Mouse (Mus musculus): Measurements from ENCODE around the gene Spint5. TPM values are rescaled to one million over a fixed set of nuclear protein-coding genes. Genes with fewer than 3 reads are reported as not detected.

Gene Spint5
- polyA plus RNA-seq (2014; fragmentation: Illumina TruSeq; extraction: RNeasy Lipid Tissue Mini Kit (QIAGEN cat#74804); ENCODE audit: low read depth, low replicate concordance) = not detected

DNA sequence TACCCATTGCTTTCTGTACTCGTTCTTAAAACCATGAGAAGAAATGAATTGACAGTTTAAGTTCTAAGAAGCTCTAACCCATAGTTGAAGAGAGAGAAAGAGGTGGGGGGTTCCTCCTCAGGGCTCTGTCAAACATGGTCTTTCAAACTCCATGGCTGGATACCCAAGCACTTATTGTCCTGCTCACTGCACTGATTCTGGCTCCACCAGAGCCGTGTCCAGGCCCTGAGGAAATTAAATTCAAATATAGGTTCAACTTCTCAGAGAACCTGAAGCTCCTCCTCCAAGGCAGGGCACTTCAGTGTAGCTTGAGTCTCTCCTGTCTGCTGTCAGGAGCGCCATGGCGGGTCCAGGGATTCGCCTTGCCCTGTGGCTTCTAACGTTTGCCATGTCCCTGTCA is at the start of gene Spint5:
Gene Spint5, plus strand, starts transcription at position 301 of the 400 bp plus-strand sequence.

GRCm38 (mm10) chr2:164673987-164674386 is 41.1 kb upstream of the Spint5 start, which contains the start of gene Wfdc11:
Wfdc11 (minus strand) TSS chr2:164674087.

DNA sequence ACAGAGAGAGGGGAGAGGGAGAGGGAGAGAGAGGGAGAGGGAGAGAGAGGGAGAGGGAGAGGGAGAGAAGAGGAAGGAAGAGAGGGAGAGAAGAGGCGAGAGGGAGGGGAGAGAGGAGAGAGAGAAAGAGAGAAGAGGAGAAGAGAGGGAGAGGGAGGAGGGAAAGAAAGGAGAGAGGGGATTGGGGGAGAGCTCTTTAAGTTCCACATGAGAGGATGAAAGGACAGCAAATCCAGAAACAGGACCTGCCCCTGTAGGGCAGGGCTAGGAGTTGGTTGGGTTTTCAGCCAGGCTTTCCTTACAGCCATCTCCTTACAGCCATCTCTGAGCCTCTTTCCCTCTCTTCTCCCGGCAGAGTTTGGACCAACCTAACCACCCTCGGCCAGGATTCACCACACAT is 30.3 kb upstream of the Spint5 start, which contains the start of gene Wfdc13:
Gene Wfdc13, plus strand, starts transcription at position 301 of the 400 bp plus-strand sequence.

GRCm38 (mm10) chr2:164698201-164698600 is 16.9 kb upstream of the Spint5 start, which contains the start of gene Spint4:
Spint4 (plus strand) TSS chr2:164698501.

GRCm38 (mm10) chr2:164745843-164746479 is 30.9 kb downstream of the Spint5 start, which contains the start of the genes Wfdc3 and Dnttip1:
Wfdc3 (minus strand) TSS chr2:164745931.
Dnttip1 (plus strand) TSS chr2:164745983.

Other genes with a start within 250 kb of the Spint5 start
- not detected for gene Trp53tg5, start 241.6 kb upstream of the Spint5 start, polyA plus RNA-seq (2014; fragmentation: Illumina TruSeq; extraction: RNeasy Lipid Tissue Mini Kit (QIAGEN cat#74804); ENCODE audit: low read depth, low replicate concordance)
- 2.1 TPM for gene Dbndd2, start 229.2 kb upstream of the Spint5 start, polyA plus RNA-seq (2014; fragmentation: Illumina TruSeq; extraction: RNeasy Lipid Tissue Mini Kit (QIAGEN cat#74804); ENCODE audit: low read depth, low replicate concordance)
- gene Pigt, start 217.8 kb upstream of the Spint5 start, polyA plus RNA-seq (2014; fragmentation: Illumina TruSeq; extraction: RNeasy Lipid Tissue Mini Kit (QIAGEN cat#74804); ENCODE audit: low read depth, low replicate concordance) = 7.5 TPM
- not detected for gene Wfdc2, start 152.9 kb upstream of the Spint5 start, polyA plus RNA-seq (2014; fragmentation: Illumina TruSeq; extraction: RNeasy Lipid Tissue Mini Kit (QIAGEN cat#74804); ENCODE audit: low read depth, low replicate concordance)
- gene Spint3, start 141.8 kb upstream of the Spint5 start, polyA plus RNA-seq (2014; fragmentation: Illumina TruSeq; extraction: RNeasy Lipid Tissue Mini Kit (QIAGEN cat#74804); ENCODE audit: low read depth, low replicate concordance) = not detected
- gene Wfdc6a, start 129.9 kb upstream of the Spint5 start, polyA plus RNA-seq (2014; fragmentation: Illumina TruSeq; extraction: RNeasy Lipid Tissue Mini Kit (QIAGEN cat#74804); ENCODE audit: low read depth, low replicate concordance) = not detected
- gene Eppin, start 121.7 kb upstream of the Spint5 start, polyA plus RNA-seq (2014; fragmentation: Illumina TruSeq; extraction: RNeasy Lipid Tissue Mini Kit (QIAGEN cat#74804); ENCODE audit: low read depth, low replicate concordance) = not detected
- gene Wfdc6b, start 101.8 kb upstream of the Spint5 start, polyA plus RNA-seq (2014; fragmentation: Illumina TruSeq; extraction: RNeasy Lipid Tissue Mini Kit (QIAGEN cat#74804); ENCODE audit: low read depth, low replicate concordance) = not detected
- gene Wfdc8, start 101.7 kb upstream of the Spint5 start, polyA plus RNA-seq (2014; fragmentation: Illumina TruSeq; extraction: RNeasy Lipid Tissue Mini Kit (QIAGEN cat#74804); ENCODE audit: low read depth, low replicate concordance) = not detected
- 0.37 TPM for gene Wfdc16, start 76.5 kb upstream of the Spint5 start, polyA plus RNA-seq (2014; fragmentation: Illumina TruSeq; extraction: RNeasy Lipid Tissue Mini Kit (QIAGEN cat#74804); ENCODE audit: low read depth, low replicate concordance)
- gene Wfdc10, start 59.3 kb upstream of the Spint5 start, polyA plus RNA-seq (2014; fragmentation: Illumina TruSeq; extraction: RNeasy Lipid Tissue Mini Kit (QIAGEN cat#74804); ENCODE audit: low read depth, low replicate concordance) = not detected
- not detected for gene Wfdc9, start 58.7 kb upstream of the Spint5 start, polyA plus RNA-seq (2014; fragmentation: Illumina TruSeq; extraction: RNeasy Lipid Tissue Mini Kit (QIAGEN cat#74804); ENCODE audit: low read depth, low replicate concordance)
- not detected for gene Wfdc11, start 41.2 kb upstream of the Spint5 start, polyA plus RNA-seq (2014; fragmentation: Illumina TruSeq; extraction: RNeasy Lipid Tissue Mini Kit (QIAGEN cat#74804); ENCODE audit: low read depth, low replicate concordance)
- gene Wfdc13, start 30.2 kb upstream of the Spint5 start, polyA plus RNA-seq (2014; fragmentation: Illumina TruSeq; extraction: RNeasy Lipid Tissue Mini Kit (QIAGEN cat#74804); ENCODE audit: low read depth, low replicate concordance) = not detected
- not detected for gene Spint4, start 16.8 kb upstream of the Spint5 start, polyA plus RNA-seq (2014; fragmentation: Illumina TruSeq; extraction: RNeasy Lipid Tissue Mini Kit (QIAGEN cat#74804); ENCODE audit: low read depth, low replicate concordance)
- not detected for gene Wfdc3, start 30.6 kb downstream of the Spint5 start, polyA plus RNA-seq (2014; fragmentation: Illumina TruSeq; extraction: RNeasy Lipid Tissue Mini Kit (QIAGEN cat#74804); ENCODE audit: low read depth, low replicate concordance)
- gene Dnttip1, start 30.7 kb downstream of the Spint5 start, polyA plus RNA-seq (2014; fragmentation: Illumina TruSeq; extraction: RNeasy Lipid Tissue Mini Kit (QIAGEN cat#74804); ENCODE audit: low read depth, low replicate concordance) = 1.6 TPM
- not detected for gene Ube2c, start 54.6 kb downstream of the Spint5 start, polyA plus RNA-seq (2014; fragmentation: Illumina TruSeq; extraction: RNeasy Lipid Tissue Mini Kit (QIAGEN cat#74804); ENCODE audit: low read depth, low replicate concordance)
- gene Tnnc2, start 64.7 kb downstream of the Spint5 start, polyA plus RNA-seq (2014; fragmentation: Illumina TruSeq; extraction: RNeasy Lipid Tissue Mini Kit (QIAGEN cat#74804); ENCODE audit: low read depth, low replicate concordance) = not detected
- 1.1 TPM for gene Snx21, start 70.5 kb downstream of the Spint5 start, polyA plus RNA-seq (2014; fragmentation: Illumina TruSeq; extraction: RNeasy Lipid Tissue Mini Kit (QIAGEN cat#74804); ENCODE audit: low read depth, low replicate concordance)
- gene Acot8, start 89.6 kb downstream of the Spint5 start, polyA plus RNA-seq (2014; fragmentation: Illumina TruSeq; extraction: RNeasy Lipid Tissue Mini Kit (QIAGEN cat#74804); ENCODE audit: low read depth, low replicate concordance) = 0.93 TPM
- 0.90 TPM for gene Zswim3, start 89.8 kb downstream of the Spint5 start, polyA plus RNA-seq (2014; fragmentation: Illumina TruSeq; extraction: RNeasy Lipid Tissue Mini Kit (QIAGEN cat#74804); ENCODE audit: low read depth, low replicate concordance)
- 0.95 TPM for gene Zswim1, start 107.4 kb downstream of the Spint5 start, polyA plus RNA-seq (2014; fragmentation: Illumina TruSeq; extraction: RNeasy Lipid Tissue Mini Kit (QIAGEN cat#74804); ENCODE audit: low read depth, low replicate concordance)
- not detected for gene Spata25, start 113.2 kb downstream of the Spint5 start, polyA plus RNA-seq (2014; fragmentation: Illumina TruSeq; extraction: RNeasy Lipid Tissue Mini Kit (QIAGEN cat#74804); ENCODE audit: low read depth, low replicate concordance)
- gene Ctsa, start 117.6 kb downstream of the Spint5 start, polyA plus RNA-seq (2014; fragmentation: Illumina TruSeq; extraction: RNeasy Lipid Tissue Mini Kit (QIAGEN cat#74804); ENCODE audit: low read depth, low replicate concordance) = 46.3 TPM
- gene Neurl2, start 118.2 kb downstream of the Spint5 start, polyA plus RNA-seq (2014; fragmentation: Illumina TruSeq; extraction: RNeasy Lipid Tissue Mini Kit (QIAGEN cat#74804); ENCODE audit: low read depth, low replicate concordance) = not detected
- gene Pltp, start 142.4 kb downstream of the Spint5 start, polyA plus RNA-seq (2014; fragmentation: Illumina TruSeq; extraction: RNeasy Lipid Tissue Mini Kit (QIAGEN cat#74804); ENCODE audit: low read depth, low replicate concordance) = 3.6 TPM
- gene Pcif1, start 164.0 kb downstream of the Spint5 start, polyA plus RNA-seq (2014; fragmentation: Illumina TruSeq; extraction: RNeasy Lipid Tissue Mini Kit (QIAGEN cat#74804); ENCODE audit: low read depth, low replicate concordance) = 3.5 TPM
- gene Zfp335, start 196.5 kb downstream of the Spint5 start, polyA plus RNA-seq (2014; fragmentation: Illumina TruSeq; extraction: RNeasy Lipid Tissue Mini Kit (QIAGEN cat#74804); ENCODE audit: low read depth, low replicate concordance) = 0.40 TPM
- not detected for gene Mmp9, start 225.5 kb downstream of the Spint5 start, polyA plus RNA-seq (2014; fragmentation: Illumina TruSeq; extraction: RNeasy Lipid Tissue Mini Kit (QIAGEN cat#74804); ENCODE audit: low read depth, low replicate concordance)
- gene Slc12a5, start 245.5 kb downstream of the Spint5 start, polyA plus RNA-seq (2014; fragmentation: Illumina TruSeq; extraction: RNeasy Lipid Tissue Mini Kit (QIAGEN cat#74804); ENCODE audit: low read depth, low replicate concordance) = 1.8 TPM